Mouse (Mus musculus): Measurements from ENCODE around the gene 1600012H06Rik. TPM values are rescaled to one million over a fixed set of nuclear protein-coding genes. Genes with fewer than 3 reads are reported as not detected.
"Not testable (repeated sequence)": the region's sequence is repeated elsewhere in the genome, so short reads cannot be mapped to it uniquely, and the experiment has no call there.

1600012H06Rik gene
- polyA plus RNA-seq (2015; fragmentation: Nextera tagmentation; extraction: Ambion mirVana) = 29.2 and 30.5 TPM in 2 replicates

GRCm38 (mm10) chr17:14943009-14943728 lies at the start of gene 1600012H06Rik, which contains the start of gene Wdr27:
Gene 1600012H06Rik, plus strand, starts transcription at chr17:14943184.
Gene Wdr27, minus strand, starts transcription at chr17:14943158.
- Histone ChIP-seq H3K4me1 (peaks cover 26% of the 10 kb centered on the region), H3K9ac (peak within 1 kb of the TSS; percentile 91), H3K27me3 (replicated peaks) (no peaks in the 10 kb centered on the region), H3K9me3 (no peaks in the 10 kb centered on the region), H3K27ac (replicated peaks) (peak within 1 kb of the TSS; percentile 83), H3K4me3 (peak within 1 kb of the TSS; percentile 76), H3K4me2 (peak within 1 kb of the TSS; percentile 90), H3K36me3 (peaks cover 30% of the 10 kb centered on the region)
- WGBS = under 1% methylated on average over 54 of the region's 54 CpGs
- ATAC-seq (ENCODE audit: extremely low read depth, insufficient number of reproducible peaks, low FRiP score, low TSS enrichment) = peak; percentile 92

GRCm38 (mm10) chr17:14895058-14895457 lies 47.9 kb upstream of the 1600012H06Rik start:
- H3K4me1 ChIP-seq; H3K9me3 ChIP-seq; ATAC-seq (ENCODE audit: extremely low read depth, insufficient number of reproducible peaks, low FRiP score, low TSS enrichment); H3K4me3 ChIP-seq; H3K27ac ChIP-seq (replicated peaks); H3K27me3 ChIP-seq (replicated peaks); H3K4me2 ChIP-seq; H3K9ac ChIP-seq; H3K36me3 ChIP-seq: not testable (repeated sequence)

- Histone ChIP-seq H3K9me3 (no peaks in the 10 kb centered on the region), H3K27ac (replicated peaks) (no peak overlapping the region), H3K9ac (no peak overlapping the region), H3K4me1 (no peaks in the 10 kb centered on the region), H3K27me3 (replicated peaks) (peaks cover 5% of the 10 kb centered on the region), H3K4me3 (no peak overlapping the region), H3K4me2 (no peak overlapping the region), H3K36me3 (no peaks in the 10 kb centered on the region)
- no peak for ATAC-seq (ENCODE audit: extremely low read depth, insufficient number of reproducible peaks, low FRiP score, low TSS enrichment)
- WGBS = 58% methylated on average over 1 of the region's 1 CpGs
Observed at GRCm38 (mm10) chr17:14898972-14899371, 44.0 kb upstream of the 1600012H06Rik start.

GRCm38 (mm10) chr17:14903212-14903611 lies 39.8 kb upstream of the 1600012H06Rik start:
- 65% methylated on average over 3 of the region's 3 CpGs for WGBS
- ATAC-seq (ENCODE audit: extremely low read depth, insufficient number of reproducible peaks, low FRiP score, low TSS enrichment) = no peak

GRCm38 (mm10) chr17:14904206-14904605 lies 38.8 kb upstream of the 1600012H06Rik start:
- Histone ChIP-seq H3K27me3 (replicated peaks) (peaks cover 17% of the 10 kb centered on the region), H3K4me3 (no peak overlapping the region), H3K9me3 (no peaks in the 10 kb centered on the region), H3K27ac (replicated peaks) (no peak overlapping the region), H3K9ac (no peak overlapping the region), H3K4me2 (no peak overlapping the region), H3K36me3 (no peaks in the 10 kb centered on the region), H3K4me1 (no peaks in the 10 kb centered on the region)
- WGBS = 77% methylated on average over 6 of the region's 6 CpGs
- no peak for ATAC-seq (ENCODE audit: extremely low read depth, insufficient number of reproducible peaks, low FRiP score, low TSS enrichment)

More at GRCm38 (mm10) chr17:14903212-14903611, 39.8 kb upstream of the 1600012H06Rik start:
- Histone ChIP-seq H3K36me3 (no peaks in the 10 kb centered on the region), H3K4me3 (no peak overlapping the region), H3K27me3 (replicated peaks) (peaks cover 17% of the 10 kb centered on the region), H3K4me1 (no peaks in the 10 kb centered on the region), H3K9ac (no peak overlapping the region), H3K4me2 (no peak overlapping the region), H3K27ac (replicated peaks) (no peak overlapping the region), H3K9me3 (no peaks in the 10 kb centered on the region)

- Histone ChIP-seq H3K9ac (no peak overlapping the region), H3K4me1 (no peaks in the 10 kb centered on the region), H3K27me3 (replicated peaks) (peaks cover 17% of the 10 kb centered on the region), H3K9me3 (no peaks in the 10 kb centered on the region), H3K27ac (replicated peaks) (no peak overlapping the region), H3K36me3 (no peaks in the 10 kb centered on the region), H3K4me2 (no peak overlapping the region), H3K4me3 (no peak overlapping the region)
- no peak for ATAC-seq (ENCODE audit: extremely low read depth, insufficient number of reproducible peaks, low FRiP score, low TSS enrichment)
- 39% methylated on average over 7 of the region's 7 CpGs for WGBS
Observed at GRCm38 (mm10) chr17:14904637-14905265, 38.2 kb upstream of the 1600012H06Rik start.

- Histone ChIP-seq H3K4me3 (no peak overlapping the region), H3K9me3 (no peaks in the 10 kb centered on the region), H3K36me3 (no peaks in the 10 kb centered on the region), H3K27me3 (replicated peaks) (peaks cover 17% of the 10 kb centered on the region), H3K27ac (replicated peaks) (no peak overlapping the region), H3K4me1 (no peaks in the 10 kb centered on the region), H3K4me2 (no peak overlapping the region), H3K9ac (no peak overlapping the region)
- WGBS = 31% methylated on average over 1 of the region's 1 CpGs
- no peak for ATAC-seq (ENCODE audit: extremely low read depth, insufficient number of reproducible peaks, low FRiP score, low TSS enrichment)
Observed at GRCm38 (mm10) chr17:14906611-14907010, 36.4 kb upstream of the 1600012H06Rik start.

- Histone ChIP-seq H3K4me3 (no peak overlapping the region), H3K4me2 (no peak overlapping the region), H3K9me3 (no peaks in the 10 kb centered on the region), H3K27ac (replicated peaks) (no peak overlapping the region), H3K27me3 (replicated peaks) (peaks cover 17% of the 10 kb centered on the region), H3K36me3 (no peaks in the 10 kb centered on the region), H3K9ac (no peak overlapping the region), H3K4me1 (no peaks in the 10 kb centered on the region)
- no peak for ATAC-seq (ENCODE audit: extremely low read depth, insufficient number of reproducible peaks, low FRiP score, low TSS enrichment)
- 57% methylated on average over 12 of the region's 12 CpGs for WGBS
Observed at GRCm38 (mm10) chr17:14907136-14907535, 35.8 kb upstream of the 1600012H06Rik start.

- Histone ChIP-seq H3K9me3 (no peaks in the 10 kb centered on the region), H3K4me1 (no peaks in the 10 kb centered on the region), H3K36me3 (no peaks in the 10 kb centered on the region), H3K4me2 (no peak overlapping the region), H3K4me3 (no peak overlapping the region), H3K27ac (replicated peaks) (no peak overlapping the region), H3K9ac (no peak overlapping the region), H3K27me3 (replicated peaks) (peaks cover 12% of the 10 kb centered on the region)
- 72% methylated on average over 5 of the region's 5 CpGs for WGBS
- no peak for ATAC-seq (ENCODE audit: extremely low read depth, insufficient number of reproducible peaks, low FRiP score, low TSS enrichment)
Observed at GRCm38 (mm10) chr17:14909331-14909730, 33.7 kb upstream of the 1600012H06Rik start.

GRCm38 (mm10) chr17:14910771-14911170 lies 32.2 kb upstream of the 1600012H06Rik start:
- Histone ChIP-seq H3K4me3 (no peak overlapping the region), H3K9ac (no peak overlapping the region), H3K36me3 (no peaks in the 10 kb centered on the region), H3K27ac (replicated peaks) (no peak overlapping the region), H3K4me1 (no peaks in the 10 kb centered on the region), H3K27me3 (replicated peaks) (peaks cover 9% of the 10 kb centered on the region), H3K4me2 (no peak overlapping the region), H3K9me3 (no peaks in the 10 kb centered on the region)
- ATAC-seq (ENCODE audit: extremely low read depth, insufficient number of reproducible peaks, low FRiP score, low TSS enrichment) = no peak
- WGBS = 89% methylated on average over 5 of the region's 5 CpGs

GRCm38 (mm10) chr17:14912420-14912819 lies 30.6 kb upstream of the 1600012H06Rik start:
- Histone ChIP-seq H3K9me3 (no peaks in the 10 kb centered on the region), H3K27ac (replicated peaks) (no peak overlapping the region), H3K4me2 (no peak overlapping the region), H3K36me3 (no peaks in the 10 kb centered on the region), H3K4me3 (no peak overlapping the region), H3K9ac (no peak overlapping the region), H3K4me1 (no peaks in the 10 kb centered on the region), H3K27me3 (replicated peaks) (no peaks in the 10 kb centered on the region; the same call in 1 of the 2 replicates)
- no peak for ATAC-seq (ENCODE audit: extremely low read depth, insufficient number of reproducible peaks, low FRiP score, low TSS enrichment)
- WGBS = 43% methylated on average over 6 of the region's 6 CpGs

All from heart, embryonic 13.5 days (tissue).